ENCODE assay signal across 25 mouse cellular contexts in the genomic region with DNA sequence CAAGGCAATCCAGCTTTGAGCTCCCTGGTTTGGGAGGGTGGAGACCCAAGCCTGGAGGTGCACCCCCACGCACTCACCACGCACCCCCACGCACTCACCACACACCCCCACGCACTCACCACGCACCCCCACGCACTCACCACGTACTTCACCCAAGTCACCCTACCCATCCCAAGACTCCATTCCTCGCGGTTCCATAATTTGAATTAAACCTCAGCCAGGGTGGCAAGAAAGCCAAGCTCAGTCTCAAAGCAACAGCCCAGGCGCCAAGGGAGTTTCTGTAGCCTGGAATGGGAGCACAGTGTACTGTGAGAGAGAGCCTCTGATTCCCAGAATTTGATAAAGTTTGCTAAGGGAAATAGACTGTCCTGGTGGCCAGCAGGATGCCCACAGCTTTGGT. TPM values are rescaled to one million over a fixed set of nuclear protein-coding genes. Genes with fewer than 3 reads are reported as not detected.
DNase-seq lines count a peak whose midpoint lies in the region; ATAC-seq lines count a peak whose summit lies in the region.
"Had no signal": no experiment of that assay in that cellular context is flagged by ENCODE, and none has a peak within 500 bp of the region (broad histone marks: within the 10 kb centered on the region; RNA-seq: fewer than 3 reads in every experiment).

No protein-coding gene starts in this region.

- no peaks in the 10 kb centered on the region for H3K9me3 ChIP-seq in forebrain, embryonic 13.5 days (replicated peaks)
- no peaks in the 10 kb centered on the region for H3K9me3 ChIP-seq in forebrain, embryonic 14.5 days (replicated peaks; ENCODE audit: control insufficient read depth, low read length)
- H3K9me3 ChIP-seq in midbrain, embryonic 11.5 days (ENCODE audit: control insufficient read depth, low read length), result no peaks in the 10 kb centered on the region
- H3K9me3 ChIP-seq in midbrain, embryonic 16.5 days (replicated peaks; ENCODE audit: control insufficient read depth, low read length, poor library complexity, severe bottlenecking), result no peaks in the 10 kb centered on the region
- H3K9me3 ChIP-seq in embryonic facial prominence, embryonic 12.5 days, result no peaks in the 10 kb centered on the region
- H3K9me3 ChIP-seq in embryonic facial prominence, embryonic 15.5 days (replicated peaks), result no peaks in the 10 kb centered on the region
- H3K9me3 ChIP-seq: forebrain, embryonic 10.5 days; heart, embryonic 13.5 days; hindbrain, embryonic 12.5 days; hindbrain, embryonic 15.5 days had no signal

- H3K4me3 ChIP-seq in forebrain, embryonic 13.5 days, result peak overlapping the region; percentile 30; the same call in 1 of the 2 replicates
- H3K4me3 ChIP-seq in forebrain, embryonic 14.5 days (ENCODE audit: low read depth, low read length), result no peak overlapping the region
- no peak overlapping the region for H3K4me3 ChIP-seq in midbrain, embryonic 11.5 days (ENCODE audit: low read depth, low read length)
- H3K4me3 ChIP-seq in midbrain, embryonic 16.5 days (ENCODE audit: low read depth, low read length), result no peak overlapping the region
- peak overlapping the region; percentile 42 for H3K4me3 ChIP-seq in embryonic facial prominence, embryonic 12.5 days
- peak overlapping the region; percentile 42 for H3K4me3 ChIP-seq in embryonic facial prominence, embryonic 15.5 days (replicated peaks)
- H3K4me3 ChIP-seq: forebrain, embryonic 10.5 days; heart, embryonic 13.5 days; hindbrain, embryonic 12.5 days; hindbrain, embryonic 15.5 days had no signal

- no peak overlapping the region for H3K9ac ChIP-seq in forebrain, embryonic 13.5 days
- H3K9ac ChIP-seq in forebrain, embryonic 14.5 days (ENCODE audit: low read length), result no peak overlapping the region
- no peak overlapping the region for H3K9ac ChIP-seq in midbrain, embryonic 11.5 days (ENCODE audit: low read length)
- no peak overlapping the region for H3K9ac ChIP-seq in midbrain, embryonic 16.5 days (ENCODE audit: low read depth, low read length)
- peak overlapping the region; percentile 53; the same call in 1 of the 2 replicates for H3K9ac ChIP-seq in embryonic facial prominence, embryonic 12.5 days
- no peak overlapping the region for H3K9ac ChIP-seq in embryonic facial prominence, embryonic 15.5 days
- H3K9ac ChIP-seq: heart, embryonic 13.5 days; hindbrain, embryonic 12.5 days; hindbrain, embryonic 15.5 days had no signal

- no peaks in the 10 kb centered on the region for H3K36me3 ChIP-seq in forebrain, embryonic 13.5 days (ENCODE audit: poor library complexity, severe bottlenecking)
- no peaks in the 10 kb centered on the region for H3K36me3 ChIP-seq in forebrain, embryonic 14.5 days (ENCODE audit: control insufficient read depth, insufficient read depth, low read length)
- H3K36me3 ChIP-seq in midbrain, embryonic 11.5 days (ENCODE audit: control insufficient read depth, insufficient read depth, low read length), result no peaks in the 10 kb centered on the region
- H3K36me3 ChIP-seq in midbrain, embryonic 16.5 days (ENCODE audit: control insufficient read depth, insufficient read depth, low read length), result no peaks in the 10 kb centered on the region
- no peaks in the 10 kb centered on the region for H3K36me3 ChIP-seq in embryonic facial prominence, embryonic 12.5 days
- no peaks in the 10 kb centered on the region for H3K36me3 ChIP-seq in embryonic facial prominence, embryonic 15.5 days
- H3K36me3 ChIP-seq: forebrain, embryonic 10.5 days; heart, embryonic 13.5 days; hindbrain, embryonic 12.5 days; hindbrain, embryonic 15.5 days had no signal

- peak overlapping the region; percentile 21 for H3K4me2 ChIP-seq in forebrain, embryonic 13.5 days
- H3K4me2 ChIP-seq in forebrain, embryonic 14.5 days (ENCODE audit: low read length), result no peak overlapping the region
- no peak overlapping the region for H3K4me2 ChIP-seq in midbrain, embryonic 11.5 days
- no peak overlapping the region for H3K4me2 ChIP-seq in midbrain, embryonic 16.5 days (ENCODE audit: low read length)
- H3K4me2 ChIP-seq in embryonic facial prominence, embryonic 12.5 days (replicated peaks), result peak overlapping the region; percentile 53
- H3K4me2 ChIP-seq in embryonic facial prominence, embryonic 15.5 days (replicated peaks), result peak overlapping the region; percentile 37
- H3K4me2 ChIP-seq: heart, embryonic 13.5 days; hindbrain, embryonic 12.5 days; hindbrain, embryonic 15.5 days had no signal

- no peak overlapping the region for H3K27ac ChIP-seq in forebrain, embryonic 13.5 days
- no peak overlapping the region for H3K27ac ChIP-seq in forebrain, embryonic 14.5 days (ENCODE audit: low read depth, low read length)
- H3K27ac ChIP-seq in midbrain, embryonic 11.5 days (ENCODE audit: low read depth, low read length), result no peak overlapping the region
- no peak overlapping the region for H3K27ac ChIP-seq in midbrain, embryonic 16.5 days (ENCODE audit: low read length)
- H3K27ac ChIP-seq in embryonic facial prominence, embryonic 12.5 days, result no peak overlapping the region; the same call in 1 of the 2 replicates
- H3K27ac ChIP-seq in embryonic facial prominence, embryonic 15.5 days (replicated peaks), result no peak overlapping the region
- H3K27ac ChIP-seq: forebrain, embryonic 10.5 days; heart, embryonic 13.5 days; hindbrain, embryonic 12.5 days; hindbrain, embryonic 15.5 days had no signal

- WGBS in forebrain, embryonic 13.5 days, result 2% methylated on average over 10 of the region's 10 CpGs
- 4% methylated on average over 10 of the region's 10 CpGs for WGBS in forebrain, embryonic 14.5 days
- WGBS in midbrain, embryonic 11.5 days, result 2% methylated on average over 10 of the region's 10 CpGs
- WGBS in midbrain, embryonic 16.5 days, result 1% methylated on average over 10 of the region's 10 CpGs
- WGBS in embryonic facial prominence, embryonic 12.5 days, result 2% methylated on average over 10 of the region's 10 CpGs
- 5% methylated on average over 10 of the region's 10 CpGs for WGBS in embryonic facial prominence, embryonic 15.5 days

- H3K27me3 ChIP-seq in forebrain, embryonic 13.5 days, result peaks cover 75% of the 10 kb centered on the region
- H3K27me3 ChIP-seq in forebrain, embryonic 14.5 days (replicated peaks; ENCODE audit: control insufficient read depth, insufficient read depth, low read length), result peaks cover 64% of the 10 kb centered on the region
- peaks cover 57% of the 10 kb centered on the region for H3K27me3 ChIP-seq in midbrain, embryonic 11.5 days (ENCODE audit: control insufficient read depth, insufficient read depth, low read length)
- peaks cover 60% of the 10 kb centered on the region for H3K27me3 ChIP-seq in midbrain, embryonic 16.5 days (ENCODE audit: control insufficient read depth, insufficient read depth, low read depth, low read length)
- peaks cover 50% of the 10 kb centered on the region for H3K27me3 ChIP-seq in embryonic facial prominence, embryonic 12.5 days
- peaks cover 62% of the 10 kb centered on the region for H3K27me3 ChIP-seq in embryonic facial prominence, embryonic 15.5 days

- H3K4me1 ChIP-seq in forebrain, embryonic 13.5 days, result peaks cover 14% of the 10 kb centered on the region
- 0 out of 2 replicates have a peak, but pooled peaks cover 3% of the 10 kb centered on the region for H3K4me1 ChIP-seq in forebrain, embryonic 14.5 days (ENCODE audit: control insufficient read depth, insufficient read depth, low read length)
- H3K4me1 ChIP-seq in midbrain, embryonic 11.5 days (ENCODE audit: control insufficient read depth, insufficient read depth, low read length), result peaks cover under 1% of the 10 kb centered on the region; the same call in 1 of the 2 replicates
- H3K4me1 ChIP-seq in midbrain, embryonic 16.5 days (ENCODE audit: control insufficient read depth, insufficient read depth, low read length), result peaks cover 3% of the 10 kb centered on the region; the same call in 1 of the 2 replicates
- H3K4me1 ChIP-seq in embryonic facial prominence, embryonic 12.5 days, result peaks cover 11% of the 10 kb centered on the region; the same call in 1 of the 2 replicates
- peaks cover 18% of the 10 kb centered on the region for H3K4me1 ChIP-seq in embryonic facial prominence, embryonic 15.5 days
- H3K4me1 ChIP-seq: hindbrain, embryonic 15.5 days had no signal

- no peak for DNase-seq in forebrain, embryonic 14.5 days (ENCODE audit: low spot score)
- peak; percentile 87 for DNase-seq in midbrain, embryonic 11.5 days (ENCODE audit: low spot score, missing footprints)
- DNase-seq in lung, postnatal 36 days, result no peak
- DNase-seq in thymus, postnatal 36 days, result no peak
- DNase-seq: adrenal gland, adult 2 months; adrenal gland, postnatal 14 days; cerebellum, adult 18-20 months; cerebellum, adult 9-10 months; cerebellum, postnatal 14 days; gastrocnemius, postnatal 10 days; gastrocnemius, postnatal 36 days; kidney, adult 2 months had no signal

- no peak for ATAC-seq in forebrain, embryonic 13.5 days
- ATAC-seq in forebrain, embryonic 14.5 days, result no peak
- no peak for ATAC-seq in midbrain, embryonic 11.5 days (ENCODE audit: low FRiP score)
- no peak for ATAC-seq in midbrain, embryonic 16.5 days
- no peak for ATAC-seq in embryonic facial prominence, embryonic 12.5 days (ENCODE audit: insufficient number of reproducible peaks, insufficient read depth, low FRiP score, low TSS enrichment)
- ATAC-seq in embryonic facial prominence, embryonic 15.5 days (ENCODE audit: insufficient number of reproducible peaks, low FRiP score, low TSS enrichment, low read depth), result no peak
- ATAC-seq: CD4-positive, CD25-positive, alpha-beta regulatory T cell, adult 4 months; intestine, postnatal 0 days had no signal

RNA-seq across cellular contexts. Expression of a gene that starts 4.3 kb away (rescaled TPM):
- 15.7 and 24.5 TPM in 2 replicates for polyA plus RNA-seq in forebrain, embryonic 13.5 days (2015; fragmentation: Nextera tagmentation; extraction: Ambion mirVana)
- 22.6 and 25.1 TPM in 2 replicates for polyA plus RNA-seq in forebrain, embryonic 14.5 days (2014; fragmentation: Nextera tagmentation; extraction: Ambion mirVana)
- polyA plus RNA-seq in midbrain, embryonic 11.5 days (2014; fragmentation: Nextera tagmentation; extraction: Ambion mirVana), result 0.27 TPM in 1 of 2 replicates, not detected in the other
- polyA plus RNA-seq in midbrain, embryonic 16.5 days (2015; fragmentation: Nextera tagmentation; extraction: Ambion mirVana), result 2.9 and 4.3 TPM in 2 replicates
- polyA plus RNA-seq in embryonic facial prominence, embryonic 12.5 days (2016; fragmentation: Nextera tagmentation; extraction: Ambion mirVana), result 60.9 and 72.6 TPM in 2 replicates
- polyA plus RNA-seq in embryonic facial prominence, embryonic 15.5 days (2015; fragmentation: Nextera tagmentation; extraction: Ambion mirVana), result 29.9 and 33.6 TPM in 2 replicates
- polyA plus RNA-seq: C2C12; CD4-positive, CD25-positive, alpha-beta regulatory T cell, adult 4 months; heart, postnatal 0 days; intestine, embryonic 14.5 days; intestine, postnatal 0 days had no signal

Comparison
In these comparisons a context has a peak if more than half of its experiments do, and no peak if none do; other contexts are left out.
1. H3K4me2 ChIP-seq: peak in forebrain, embryonic 13.5 days (single experiment), embryonic facial prominence, embryonic 12.5 days (single experiment) and embryonic facial prominence, embryonic 15.5 days (single experiment); none in forebrain, embryonic 14.5 days (single experiment), midbrain, embryonic 11.5 days (single experiment) and midbrain, embryonic 16.5 days (single experiment).
2. H3K4me3 ChIP-seq: peak in forebrain, embryonic 13.5 days (single experiment), embryonic facial prominence, embryonic 12.5 days (single experiment) and embryonic facial prominence, embryonic 15.5 days (single experiment); none in forebrain, embryonic 14.5 days (single experiment), midbrain, embryonic 11.5 days (single experiment) and midbrain, embryonic 16.5 days (single experiment).